In genomic region chr12:81839663-81840062, GRCm38 (mm10) we compare ENCODE assay signal across 32 mouse cellular contexts. TPM values are rescaled to one million over a fixed set of nuclear protein-coding genes. Genes with fewer than 3 reads are reported as not detected.
DNase-seq lines count a peak whose midpoint lies in the region; ATAC-seq lines count a peak whose summit lies in the region.
"Had no signal": no experiment of that assay in that cellular context is flagged by ENCODE, and none has a peak within 500 bp of the region (broad histone marks: within the 10 kb centered on the region; RNA-seq: fewer than 3 reads in every experiment).

No protein-coding gene starts in this region.

- H3K9ac ChIP-seq in forebrain, embryonic 16.5 days (replicated peaks; ENCODE audit: low read depth, low read length): no peak overlapping the region
- H3K9ac ChIP-seq: embryonic facial prominence, embryonic 15.5 days; forebrain, embryonic 12.5 days; hindbrain, embryonic 14.5 days; kidney, embryonic 15.5 days; limb, embryonic 12.5 days; liver, embryonic 15.5 days; lung, embryonic 14.5 days; midbrain, embryonic 12.5 days; neural tube, embryonic 15.5 days had no signal

- 94% methylated on average over 5 of the region's 5 CpGs for WGBS in forebrain, embryonic 16.5 days

- no peak overlapping the region for H3K4me2 ChIP-seq in forebrain, embryonic 16.5 days (ENCODE audit: low read length)
- H3K4me2 ChIP-seq: embryonic facial prominence, embryonic 15.5 days; forebrain, embryonic 12.5 days; heart, embryonic 11.5 days; hindbrain, embryonic 14.5 days; kidney, embryonic 15.5 days; limb, embryonic 12.5 days; liver, embryonic 15.5 days; lung, embryonic 14.5 days; midbrain, embryonic 12.5 days; neural tube, embryonic 15.5 days had no signal

- no peaks in the 10 kb centered on the region for H3K36me3 ChIP-seq in forebrain, embryonic 16.5 days (ENCODE audit: control insufficient read depth, insufficient read depth)
- H3K36me3 ChIP-seq: embryonic facial prominence, embryonic 10.5 days; embryonic facial prominence, embryonic 15.5 days; forebrain, embryonic 12.5 days; G1E; kidney, embryonic 15.5 days; limb, embryonic 12.5 days; liver, embryonic 15.5 days; midbrain, embryonic 12.5 days; neural tube, embryonic 15.5 days had no signal

- H3K9me3 ChIP-seq in forebrain, embryonic 16.5 days (ENCODE audit: control insufficient read depth, low read length): no peaks in the 10 kb centered on the region
- H3K9me3 ChIP-seq: embryonic facial prominence, embryonic 10.5 days; embryonic facial prominence, embryonic 15.5 days; forebrain, embryonic 12.5 days; G1E; kidney, embryonic 15.5 days; limb, embryonic 12.5 days; liver, embryonic 15.5 days; midbrain, embryonic 12.5 days; neural tube, embryonic 15.5 days had no signal

- 0 out of 2 replicates have a peak, but pooled peaks have one; percentile 24 for ATAC-seq in common myeloid progenitor, adult 5-6 weeks (replicated peaks; ENCODE audit: low read depth, poor library complexity, severe bottlenecking)
- peak; percentile 95 for ATAC-seq in megakaryocyte, adult 5-6 weeks (ENCODE audit: poor library complexity, severe bottlenecking)
- no peak for ATAC-seq in forebrain, embryonic 16.5 days

- intact Hi-C loops in gastrocnemius, postnatal 14 days (cut with DNase I; ENCODE audit: low total_unique reads): no loop called here

- peak; percentile 14 for DNase-seq in CD4-positive, CD25-positive, alpha-beta regulatory T cell, adult 2 months (ENCODE audit: low read depth, low spot score)
- no peak for DNase-seq in gastrocnemius, postnatal 14 days
- no peak for DNase-seq in neural tube, embryonic 10.5 days (ENCODE audit: extremely low spot score, low spot score)
- DNase-seq in testis, postnatal 14 days (ENCODE audit: low spot score): no peak
- DNase-seq: adrenal gland, postnatal 25 days; cerebellum, adult 18-20 months; cerebellum, postnatal 14 days; gastrocnemius, postnatal 36 days; heart, postnatal 4 days; kidney, adult 18-20 months; kidney, postnatal 25 days; lung, embryonic 14.5 days; lung, postnatal 14 days; spleen, adult 18-20 months; thymus, adult 18-20 months; thymus, postnatal 25 days had no signal

- no peak overlapping the region for H3K27ac ChIP-seq in forebrain, embryonic 16.5 days (ENCODE audit: low read length)
- H3K27ac ChIP-seq: embryonic facial prominence, embryonic 10.5 days; embryonic facial prominence, embryonic 15.5 days; forebrain, embryonic 12.5 days; hindbrain, embryonic 14.5 days; kidney, embryonic 15.5 days; layer of hippocampus, adult 2 months; left cerebral cortex, adult 2 months; limb, embryonic 12.5 days; liver, embryonic 15.5 days; midbrain, embryonic 12.5 days; neural tube, embryonic 15.5 days had no signal

- H3K27me3 ChIP-seq in forebrain, embryonic 16.5 days (replicated peaks; ENCODE audit: control insufficient read depth, insufficient read depth, low read length): no peaks in the 10 kb centered on the region
- H3K27me3 ChIP-seq: embryonic facial prominence, embryonic 15.5 days; kidney, embryonic 15.5 days; midbrain, embryonic 12.5 days; neural tube, embryonic 15.5 days had no signal

- no peak overlapping the region for H3K4me3 ChIP-seq in forebrain, embryonic 16.5 days (replicated peaks; ENCODE audit: low read length)
- H3K4me3 ChIP-seq: embryonic facial prominence, embryonic 10.5 days; embryonic facial prominence, embryonic 15.5 days; forebrain, embryonic 12.5 days; kidney, embryonic 15.5 days; layer of hippocampus, adult 2 months; left cerebral cortex, adult 2 months; limb, embryonic 12.5 days; liver, embryonic 15.5 days; midbrain, embryonic 12.5 days; neural tube, embryonic 15.5 days had no signal

- peaks cover 10% of the 10 kb centered on the region for H3K4me1 ChIP-seq in forebrain, embryonic 16.5 days (replicated peaks; ENCODE audit: control insufficient read depth, insufficient read depth, low read length)
- H3K4me1 ChIP-seq: liver, embryonic 15.5 days had no signal

RNA-seq across cellular contexts. Expression of gene Pcnx, which starts 20.2 kb away (rescaled TPM):
- total RNA-seq in common myeloid progenitor, adult 5-6 weeks (2017): 12.8 and 17.0 TPM in 2 replicates
- total RNA-seq in megakaryocyte, adult 5-6 weeks (2015): 33.1 and 40.1 TPM in 2 replicates
- 13.1 and 18.8 TPM in 2 replicates for total RNA-seq in megakaryocyte, adult 5-6 weeks (2017)
- 15.7 and 16.4 TPM in 2 replicates for polyA plus RNA-seq in forebrain, embryonic 16.5 days (2015; fragmentation: Nextera tagmentation; extraction: Ambion mirVana)
- total RNA-seq in gastrocnemius, postnatal 14 days (2021): 10 to 100 TPM; 36.0 to 37.4 TPM
- polyA plus RNA-seq: G1E had no signal

RNA-seq across cellular contexts. Expression of gene Map3k9, which starts 58.7 kb away (rescaled TPM):
- 0.34 and 0.91 TPM in 2 replicates for total RNA-seq in common myeloid progenitor, adult 5-6 weeks (2017)
- 4.6 TPM in 2 replicates for total RNA-seq in megakaryocyte, adult 5-6 weeks (2015)
- 6.3 and 11.0 TPM in 2 replicates for total RNA-seq in megakaryocyte, adult 5-6 weeks (2017)
- 7.2 and 8.7 TPM in 2 replicates for polyA plus RNA-seq in forebrain, embryonic 16.5 days (2015; fragmentation: Nextera tagmentation; extraction: Ambion mirVana)
- under 1 TPM in 1 of 2 experiments, not detected in 1; 0.11 TPM for total RNA-seq in gastrocnemius, postnatal 14 days (2021)
- polyA plus RNA-seq: G1E had no signal
